Mouse (Mus musculus): Measurements from ENCODE around the gene Enox1.

The Enox1 gene

GRCm38 (mm10) chr14:77617250-77617649 is 460.7 kb downstream of the Enox1 start:
- no peak for DNase-seq (ENCODE audit: low read depth, low spot score)

GRCm38 (mm10) chr14:77618131-77618805 is 461.7 kb downstream of the Enox1 start:
- no peak for DNase-seq (ENCODE audit: low read depth, low spot score)

GRCm38 (mm10) chr14:77621473-77622264 is 465.1 kb downstream of the Enox1 start:
- DNase-seq (ENCODE audit: low read depth, low spot score): no peak

DNA sequence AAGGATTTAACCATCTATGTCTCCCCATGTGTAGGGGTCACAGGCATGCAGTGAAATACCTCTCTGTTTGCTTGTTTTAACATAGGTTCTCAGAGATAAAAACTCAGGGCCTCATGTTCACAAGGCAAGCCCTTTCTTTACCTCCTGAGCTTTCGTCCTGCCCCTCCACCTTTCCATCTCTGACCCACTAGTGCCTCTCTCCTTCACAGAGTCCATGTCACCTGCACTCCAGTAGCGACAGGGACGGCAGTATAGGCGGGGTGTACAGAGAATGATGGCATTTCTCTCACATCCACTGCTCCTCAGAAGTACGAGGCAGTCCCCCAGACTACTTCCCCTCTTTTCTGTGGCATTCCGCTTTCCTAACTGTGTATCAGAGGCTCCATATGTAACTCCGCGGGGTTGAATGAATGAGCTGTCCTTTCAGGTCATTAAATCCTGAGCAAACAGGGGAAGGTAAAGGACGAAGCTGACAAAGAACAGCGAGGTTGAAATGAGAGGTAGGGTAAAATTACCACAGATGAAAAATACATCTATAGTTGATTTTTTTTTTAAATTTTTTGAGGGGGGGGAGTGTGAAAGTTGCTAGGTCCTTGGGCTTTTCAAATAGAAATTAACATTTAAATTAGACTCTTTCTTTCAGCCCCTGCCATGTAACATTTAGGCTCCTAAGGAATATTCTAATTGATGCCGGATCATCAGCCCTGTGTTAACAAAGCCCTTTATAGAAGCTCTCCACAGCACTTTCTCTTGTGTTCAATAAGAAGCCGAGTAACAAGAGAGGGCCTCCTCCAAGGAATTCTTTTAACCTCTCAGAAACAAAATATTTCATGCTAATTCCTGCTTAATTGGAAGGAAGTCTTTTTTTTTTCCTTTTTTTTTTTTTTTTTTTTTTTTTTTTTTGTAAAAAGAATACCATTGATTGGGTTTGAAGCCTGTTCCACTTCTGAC is 470.3 kb downstream of the Enox1 start:
- no peak for DNase-seq (ENCODE audit: low read depth, low spot score)

- no peak for DNase-seq (ENCODE audit: low read depth, low spot score)
These were observed 476.1 kb downstream of the Enox1 start for GRCm38 (mm10) chr14:77632466-77633171.

- DNase-seq (ENCODE audit: low read depth, low spot score): no peak
These were observed 476.6 kb downstream of the Enox1 start for GRCm38 (mm10) chr14:77633172-77633542.

DNA sequence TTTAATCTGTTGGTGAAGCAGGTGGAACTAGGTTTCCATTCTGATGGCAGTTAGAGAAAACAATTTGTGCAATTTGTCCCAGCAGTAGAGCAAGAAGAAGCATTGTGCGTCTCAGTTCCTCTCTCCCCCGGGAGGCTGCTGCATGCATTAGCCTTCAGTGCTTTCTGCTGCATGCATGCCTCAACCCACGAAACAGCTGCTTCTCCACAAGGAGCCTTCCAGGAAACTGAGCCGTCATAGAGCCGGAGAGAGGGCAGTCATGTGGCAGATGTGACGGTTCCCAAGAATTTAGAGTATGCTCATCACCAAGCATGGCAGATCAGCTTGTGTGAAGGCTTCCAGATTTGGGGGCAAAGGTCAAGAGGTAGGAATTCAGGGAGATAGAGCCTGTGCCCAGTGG is 480.4 kb downstream of the Enox1 start:
- no peak for DNase-seq (ENCODE audit: low read depth, low spot score)

DNA sequence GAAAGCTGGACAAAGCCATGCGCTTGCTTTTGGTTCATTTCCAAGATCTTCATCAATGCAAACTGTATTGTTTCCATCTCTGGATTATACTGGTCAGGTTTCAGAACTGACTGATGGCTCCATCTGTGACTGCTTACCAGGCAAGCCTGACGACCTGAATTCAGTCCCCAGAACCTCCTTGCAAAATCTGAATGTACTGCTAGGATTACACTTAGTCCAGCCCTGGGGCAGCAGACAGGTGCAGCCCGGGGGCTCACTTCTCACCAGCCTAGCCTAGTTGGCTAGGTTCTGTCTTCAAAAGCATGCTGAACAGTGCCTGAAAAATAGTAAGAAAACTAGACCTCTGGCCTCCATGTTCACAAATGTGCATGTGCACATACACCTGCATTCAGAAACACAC is 481.6 kb downstream of the Enox1 start:
- DNase-seq (ENCODE audit: low read depth, low spot score): no peak

DNA sequence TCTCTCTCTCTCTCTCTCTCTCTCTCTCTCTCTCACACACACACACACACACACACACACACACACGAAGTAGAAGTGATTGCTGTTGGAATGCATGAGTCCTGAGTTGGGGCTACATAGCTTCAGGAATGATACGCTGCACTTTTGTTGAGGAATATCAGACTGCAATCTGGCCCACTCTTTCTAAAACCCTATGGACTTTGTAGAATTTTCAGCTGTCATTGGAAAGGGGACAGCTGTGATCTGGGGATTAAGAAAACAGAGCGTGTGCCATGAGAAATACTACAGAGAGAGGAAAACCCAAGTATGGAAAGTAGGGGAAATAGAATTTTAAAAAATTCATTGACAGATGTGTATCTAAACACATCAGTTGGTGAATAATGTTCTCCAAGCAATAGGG is 482.1 kb downstream of the Enox1 start:
- no peak for DNase-seq (ENCODE audit: low read depth, low spot score)

GRCm38 (mm10) chr14:77639586-77639985 is 483.0 kb downstream of the Enox1 start:
- DNase-seq (ENCODE audit: low read depth, low spot score): no peak

DNA sequence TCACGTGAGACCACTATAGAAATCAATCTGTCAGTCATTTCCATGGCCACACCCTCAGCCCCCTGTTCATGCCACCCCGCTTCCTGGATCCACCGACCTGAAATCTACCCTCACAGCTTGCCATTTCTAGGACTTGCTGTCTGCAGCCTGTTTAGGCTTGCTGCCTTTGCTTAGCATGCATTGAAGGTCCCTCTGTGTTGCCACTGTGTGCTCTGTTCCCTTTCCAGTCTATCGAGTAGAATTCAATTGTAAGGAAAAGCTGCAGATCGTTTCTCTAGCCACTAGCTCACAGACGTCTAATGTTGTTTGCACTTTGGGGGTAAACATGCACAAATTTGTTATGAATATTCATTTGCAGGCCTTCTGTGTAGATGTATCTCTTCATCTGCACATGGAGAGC is 485.8 kb downstream of the Enox1 start:
- DNase-seq (ENCODE audit: low read depth, low spot score): no peak

GRCm38 (mm10) chr14:77646196-77646595 is 489.6 kb downstream of the Enox1 start:
- no peak for DNase-seq (ENCODE audit: low read depth, low spot score)

DNA sequence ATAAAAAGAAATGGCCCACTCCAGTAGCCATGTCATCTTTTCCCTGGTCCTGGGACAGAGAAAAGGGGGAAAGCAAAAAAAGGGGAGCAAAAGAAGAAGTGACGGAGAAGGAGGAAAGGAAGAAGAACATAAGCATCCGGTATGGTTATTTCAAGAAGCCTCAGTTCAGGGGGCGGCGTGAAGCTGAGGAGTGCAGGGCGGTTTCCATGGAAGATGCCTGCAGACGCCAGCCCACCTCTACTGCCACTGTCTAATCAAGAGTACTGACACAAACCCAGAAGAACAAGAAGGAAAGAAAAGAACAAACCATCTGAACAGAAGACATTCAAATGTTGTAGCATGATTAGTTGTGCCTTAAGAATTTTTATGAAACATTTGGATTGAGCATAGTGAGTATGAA is 490.5 kb downstream of the Enox1 start:
- no peak for DNase-seq (ENCODE audit: low read depth, low spot score)

DNA sequence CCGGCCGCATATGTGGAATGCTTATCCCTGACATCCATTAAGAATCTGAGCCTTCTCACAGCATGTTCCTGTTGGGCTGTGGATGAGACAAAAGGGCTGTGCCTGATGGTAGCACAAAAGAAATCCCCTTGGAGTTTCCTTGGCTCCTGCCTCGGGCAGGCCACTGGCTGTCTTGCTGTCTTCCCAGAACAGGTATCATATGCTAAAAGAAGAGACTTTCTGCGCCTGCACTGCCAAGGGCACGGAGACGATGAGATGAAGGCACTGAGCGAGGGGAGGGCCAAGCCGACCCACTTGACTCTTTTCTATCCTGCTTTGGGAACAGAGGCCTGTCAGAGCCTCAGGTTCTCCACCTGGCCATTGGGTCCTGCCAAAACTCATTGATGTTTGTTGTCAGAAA is 491.7 kb downstream of the Enox1 start:
- no peak for DNase-seq (ENCODE audit: low read depth, low spot score)

- no peak for DNase-seq (ENCODE audit: low read depth, low spot score)
These were observed 502.2 kb downstream of the Enox1 start for GRCm38 (mm10) chr14:77658739-77659138.

- DNase-seq (ENCODE audit: low read depth, low spot score): no peak
These were observed 505.7 kb downstream of the Enox1 start for GRCm38 (mm10) chr14:77662273-77662672.

GRCm38 (mm10) chr14:77662994-77663393 is 506.4 kb downstream of the Enox1 start:
- no peak for DNase-seq (ENCODE audit: low read depth, low spot score)

- no peak for DNase-seq (ENCODE audit: low read depth, low spot score)
These were observed 511.5 kb downstream of the Enox1 start for GRCm38 (mm10) chr14:77668096-77668495.

GRCm38 (mm10) chr14:77669494-77669893 is 512.9 kb downstream of the Enox1 start:
- no peak for DNase-seq (ENCODE audit: low read depth, low spot score)

DNA sequence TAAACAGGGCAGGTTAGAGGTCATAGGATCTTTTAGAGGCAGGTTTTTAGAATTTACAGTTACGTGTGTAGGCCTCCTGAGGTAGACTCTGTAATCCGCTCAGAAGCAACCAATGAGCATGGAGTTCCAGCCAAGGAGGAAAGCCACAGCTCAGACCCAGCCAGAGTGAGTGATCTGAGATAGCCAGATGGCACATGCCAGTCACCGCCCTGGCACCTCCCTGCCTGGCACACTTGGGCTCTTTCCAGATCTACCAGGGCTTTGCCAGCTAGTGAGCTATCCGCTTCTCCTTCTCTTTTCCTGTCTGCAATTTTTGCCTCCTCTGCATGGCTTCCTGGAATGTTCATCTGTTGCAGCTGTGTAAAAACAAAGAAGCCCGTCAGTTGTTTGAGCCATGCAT is 514.4 kb downstream of the Enox1 start:
- no peak for DNase-seq (ENCODE audit: low read depth, low spot score)

DNA sequence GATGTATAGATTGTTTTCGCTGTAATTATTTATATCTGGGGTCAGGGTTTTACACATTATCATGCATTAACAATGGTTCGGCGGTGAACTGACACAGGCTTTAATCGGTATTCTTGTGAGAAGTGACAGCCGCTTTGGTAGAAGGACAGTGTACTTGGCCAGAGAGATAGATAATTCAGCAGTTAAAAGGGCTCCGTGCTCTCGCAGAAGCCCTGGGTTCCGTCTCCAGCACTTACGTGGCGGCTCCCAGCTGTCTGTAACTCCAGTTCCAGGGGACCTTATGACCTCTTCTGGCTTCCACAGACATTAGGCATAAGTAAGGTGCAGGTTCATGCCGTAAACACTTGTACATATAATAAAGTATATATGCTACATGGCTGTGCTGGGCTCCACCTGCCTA is 515.4 kb downstream of the Enox1 start:
- DNase-seq (ENCODE audit: low read depth, low spot score): no peak

DNA sequence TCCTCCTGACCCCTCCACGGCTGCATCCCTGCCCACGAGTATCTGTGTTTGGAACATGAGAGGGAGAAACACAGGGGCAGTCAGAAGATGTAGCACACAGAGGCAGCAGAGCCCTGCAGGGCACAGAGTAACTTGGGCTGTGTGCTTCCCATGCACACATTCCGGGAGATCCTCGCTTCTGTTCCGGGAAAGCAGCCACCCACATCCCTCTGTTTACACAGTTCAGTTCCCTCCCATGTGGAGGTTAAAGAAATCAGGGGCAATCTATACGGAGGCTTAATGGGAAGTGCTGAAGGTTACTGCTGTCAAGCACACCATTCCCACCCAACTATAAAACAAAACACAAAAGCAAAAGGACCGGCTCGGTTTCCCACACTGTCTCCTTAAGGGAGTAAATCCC is 516.6 kb downstream of the Enox1 start:
- no peak for DNase-seq (ENCODE audit: low read depth, low spot score)

Measured in CD4-positive, CD25-positive, alpha-beta regulatory T cell, adult 2 months (primary cell).